Mouse (Mus musculus) stomach, embryonic 14.5 days (tissue): ENCODE measurements around the gene Pigo. TPM values are rescaled to one million over a fixed set of nuclear protein-coding genes. Genes with fewer than 3 reads are reported as not detected.

Source experiments
- ATAC-seq: fragments of 200-750 bp; cut with Nextera tagmentation; 2 replicates; pipeline ENCODE4 v1.8.0; 2017; ENCODE audit warnings: low read depth, moderate TSS enrichment; ENCODE audit not compliant: insufficient number of reproducible peaks, insufficient read depth, low FRiP score
- H3K27ac ChIP-seq: fragments of 300-500 bp; sonication (generic); 2 replicates; pipeline ENCODE4 v1.5.1; 2014; ENCODE audit warnings: mild to moderate bottlenecking, low read length, moderate library complexity, mixed read lengths
- H3K27me3 ChIP-seq: fragments of 300-500 bp; sonication (generic); 2 replicates; pipeline ENCODE4 v1.6.1; 2014; ENCODE audit warnings: low read length, control low read depth, mixed read lengths; ENCODE audit not compliant: control insufficient read depth, insufficient read depth
- H3K36me3 ChIP-seq: fragments of 300-500 bp; sonication (generic); 2 replicates; pipeline ENCODE4 v1.6.1; 2014; ENCODE audit warnings: mild to moderate bottlenecking, control low read depth, low read length, moderate library complexity, mixed read lengths; ENCODE audit not compliant: control insufficient read depth, insufficient read depth
- H3K4me1 ChIP-seq: fragments of 300-500 bp; sonication (generic); 2 replicates; pipeline ENCODE4 v1.6.1; 2014; ENCODE audit warnings: low read length, control low read depth, mixed read lengths; ENCODE audit not compliant: control insufficient read depth, insufficient read depth
- H3K4me2 ChIP-seq: fragments of 300-500 bp; sonication (generic); replicated peaks from 2 replicates; pipeline ENCODE4 v1.6.1; 2014; ENCODE audit warnings: low read depth, low read length, control low read depth
- H3K4me3 ChIP-seq: fragments of 300-500 bp; sonication (generic); 2 replicates; pipeline ENCODE4 v1.5.1; 2014; ENCODE audit warnings: low read depth, low read length, control low read depth
- H3K9ac ChIP-seq: fragments of 300-500 bp; sonication (generic); replicated peaks from 2 replicates; pipeline ENCODE4 v1.6.1; 2014; ENCODE audit warnings: low read depth, mild to moderate bottlenecking, control low read depth, low read length, moderate library complexity, mixed read lengths
- H3K9me3 ChIP-seq: fragments of 300-500 bp; sonication (generic); 2 replicates; pipeline ENCODE4 v1.6.1; 2016; ENCODE audit warnings: low read depth, low read length, control low read depth; ENCODE audit not compliant: control insufficient read depth
- WGBS: fragments of 180-500 bp; shearing (Covaris S2); extraction: QIAGEN DNeasy Blood & Tissue Kit; methylation state at CpG from one replicate; pipeline ENCODE4 v1.1.7; 2014; 5-methylcytosine and 5-hydroxymethylcytosine counted together
- polyA plus RNA-seq: library from polyadenylated mRNA; unstranded; fragments of >200 nt; fragmentation: Nextera tagmentation; extraction: Ambion mirVana; gene quantifications from 2 replicates; pipeline ENCODE4 v1.2.1, GENCODE M21; 2014

Gene Pigo
- polyA plus RNA-seq, 1 experiment from 2014 or later = 21.3 TPM

DNA sequence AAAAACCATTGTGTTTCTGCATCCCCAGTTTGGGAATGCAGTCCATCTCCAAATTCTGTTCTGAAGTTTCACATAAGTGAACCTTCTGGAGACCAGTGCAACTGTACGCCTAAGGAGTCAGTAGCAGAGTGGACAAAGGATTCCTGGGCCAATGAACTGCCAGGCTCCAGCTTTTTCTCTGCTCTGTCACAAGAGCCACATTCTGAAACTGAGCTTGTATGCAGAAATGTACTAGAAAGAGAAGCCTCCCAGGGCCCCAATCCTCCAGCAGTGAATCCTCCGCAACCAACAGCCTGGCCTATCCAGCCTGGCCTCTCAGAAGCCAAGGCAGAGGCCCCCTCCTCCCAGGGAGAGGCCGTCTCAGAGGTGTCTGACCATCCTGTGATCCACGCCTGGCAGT, 52.7 kb downstream of the Pigo start:
- no peaks in the 10 kb centered on the region; the same call in 1 of the 2 replicates for H3K36me3 ChIP-seq
- no peaks in the 10 kb centered on the region for H3K27me3 ChIP-seq
- no peak overlapping the region for H3K4me2 ChIP-seq
- H3K4me3 ChIP-seq = no peak overlapping the region
- no peak for ATAC-seq
- 69% methylated on average over 4 of the region's 4 CpGs for WGBS
- no peaks in the 10 kb centered on the region for H3K9me3 ChIP-seq
- H3K4me1 ChIP-seq = no peaks in the 10 kb centered on the region
- H3K27ac ChIP-seq = no peak overlapping the region
- H3K9ac ChIP-seq = no peak overlapping the region

DNA sequence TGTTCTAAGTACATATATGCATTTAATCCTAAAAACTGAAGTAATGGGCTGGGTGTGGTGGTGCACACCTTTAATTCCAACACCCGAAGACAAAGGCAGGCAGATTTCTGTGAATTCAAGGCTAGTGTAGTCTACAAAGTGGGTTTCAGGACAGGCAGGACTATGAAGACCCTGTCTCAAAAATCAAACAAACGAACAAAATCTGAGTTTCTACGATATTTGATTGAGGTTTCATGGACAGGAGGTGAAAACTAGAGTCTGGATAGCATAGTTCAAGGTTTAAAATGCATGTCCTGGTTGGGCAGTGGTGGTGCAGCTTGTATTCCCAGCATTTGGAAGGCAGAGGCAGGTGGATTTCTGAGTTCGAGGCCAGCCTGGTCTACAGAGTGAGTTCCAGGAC, 56.3 kb downstream of the Pigo start, which contains the start of gene 1700022I11Rik:
Gene 1700022I11Rik (plus strand): TSS at position 301 of the 400 bp plus-strand sequence.
- Histone ChIP-seq H3K27me3 (no peaks in the 10 kb centered on the region), H3K4me3 (no peak within 1 kb of the TSS), H3K36me3 (no peaks in the 10 kb centered on the region), H3K4me2 (no peak within 1 kb of the TSS), H3K9me3 (no peaks in the 10 kb centered on the region), H3K27ac (no peak within 1 kb of the TSS), H3K4me1 (no peaks in the 10 kb centered on the region), H3K9ac (no peak within 1 kb of the TSS)
- WGBS = 90% methylated on average over 4 of the region's 4 CpGs
- ATAC-seq = no peak

Other genes starting within 250 kb of the Pigo start
- gene Fam205a1, start 171.9 kb downstream of the Pigo start, polyA plus RNA-seq = 0.10 TPM in 1 of 2 replicates, not detected in the other
- gene Gm12394, start 169.0 kb downstream of the Pigo start, polyA plus RNA-seq = 0.17 TPM in 1 of 2 replicates, not detected in the other
- 0.63 and 1.4 TPM in 2 replicates for gene Fam205c, start 151.6 kb downstream of the Pigo start, polyA plus RNA-seq
- gene Phf24, start 109.2 kb downstream of the Pigo start, polyA plus RNA-seq = 2.6 and 3.1 TPM in 2 replicates
- gene Dnajb5, start 76.0 kb downstream of the Pigo start, polyA plus RNA-seq = 10.0 and 11.0 TPM in 2 replicates
- 0.22 and 0.97 TPM in 2 replicates for gene 1700022I11Rik, start 56.2 kb downstream of the Pigo start, polyA plus RNA-seq
- gene Vcp, start 25.3 kb downstream of the Pigo start, polyA plus RNA-seq = 473 and 500 TPM in 2 replicates
- gene Fancg, start 15.3 kb downstream of the Pigo start, polyA plus RNA-seq = 15.6 and 16.6 TPM in 2 replicates
- gene Stoml2, start 5.9 kb upstream of the Pigo start, polyA plus RNA-seq = 300 and 302 TPM in 2 replicates
- 10.0 and 10.6 TPM in 2 replicates for gene Fam214b, start 20.4 kb upstream of the Pigo start, polyA plus RNA-seq
- gene Unc13b, start 33.1 kb upstream of the Pigo start, polyA plus RNA-seq = 14.7 and 16.0 TPM in 2 replicates
- 0.17 and 0.27 TPM in 2 replicates for gene Atp8b5, start 241.3 kb upstream of the Pigo start, polyA plus RNA-seq